Comparison of ENCODE assay signal across 8 mouse cellular contexts in the genomic region with DNA sequence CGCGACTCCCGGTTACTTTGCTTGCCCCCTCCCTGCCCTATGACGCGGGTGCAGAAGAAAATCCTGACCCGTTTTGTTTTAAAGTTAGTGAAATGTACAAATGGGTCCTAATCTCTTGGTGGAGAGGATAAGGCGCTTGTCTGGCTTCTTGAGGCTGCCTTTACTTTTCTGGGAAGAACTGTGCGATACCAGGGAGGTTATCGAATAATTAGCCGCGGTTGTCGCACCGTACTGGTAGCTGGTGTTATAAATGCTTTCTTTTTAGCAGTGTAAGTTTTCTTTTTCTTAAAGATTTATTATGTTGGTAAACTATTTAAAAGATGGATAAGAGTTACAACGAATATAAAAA. TPM values are rescaled to one million over a fixed set of nuclear protein-coding genes. Genes with fewer than 3 reads are reported as not detected.
A peak's percentile ranks its signal among the peaks of the same experiment; 100 is the strongest.
DNase-seq lines count a peak whose midpoint lies in the region; ATAC-seq and TF ChIP-seq lines count a peak whose summit lies in the region.

No protein-coding gene starts in this region.

- WGBS in kidney, postnatal 0 days, result 1% methylated on average over 14 of the region's 14 CpGs
- WGBS in hindbrain, embryonic 14.5 days, result 1% methylated on average over 14 of the region's 14 CpGs
- 1% methylated on average over 14 of the region's 14 CpGs for WGBS in midbrain, embryonic 15.5 days

- peak overlapping the region; percentile 66 for H3K4me3 ChIP-seq in kidney, postnatal 0 days (replicated peaks; ENCODE audit: low read depth, low read length)
- H3K4me3 ChIP-seq in hindbrain, embryonic 14.5 days (replicated peaks; ENCODE audit: low read length), result peak overlapping the region; percentile 76
- H3K4me3 ChIP-seq in midbrain, embryonic 15.5 days, result peak overlapping the region; percentile 93

- no peak for TF ChIP-seq CTCF in kidney, postnatal 0 days (IDR thresholded peaks at IDR 0.05; ENCODE audit: low read depth)

- peak overlapping the region; percentile 75 for H3K4me2 ChIP-seq in kidney, postnatal 0 days (ENCODE audit: low read length)
- peak overlapping the region; percentile 73 for H3K4me2 ChIP-seq in hindbrain, embryonic 14.5 days (replicated peaks)
- peak overlapping the region; percentile 79 for H3K4me2 ChIP-seq in midbrain, embryonic 15.5 days

- no peaks in the 10 kb centered on the region for H3K4me1 ChIP-seq in kidney, postnatal 0 days (replicated peaks; ENCODE audit: insufficient read depth, low read length)
- peaks cover 7% of the 10 kb centered on the region; the same call in 1 of the 2 replicates for H3K4me1 ChIP-seq in hindbrain, embryonic 14.5 days (replicated peaks; ENCODE audit: control insufficient read depth, insufficient read depth, low read length)
- peaks cover 17% of the 10 kb centered on the region for H3K4me1 ChIP-seq in midbrain, embryonic 15.5 days

- DNase-seq in kidney, postnatal 0 days (ENCODE audit: low spot score), result peak; percentile 16
- DNase-seq in kidney, postnatal 25 days, result no peak
- peak; percentile 53 for DNase-seq in c-Kit-positive CD71-positive TER-119-negative erythroid progenitor cells, embryonic 14.5 days (ENCODE audit: low read depth)
- no peak for DNase-seq in hindbrain, embryonic 14.5 days (ENCODE audit: low spot score)
- no peak for DNase-seq in thymus, postnatal 14 days
- no peak for DNase-seq in B cell, adult 2 months
- DNase-seq in embryo, embryonic 10.5 days (ENCODE audit: low spot score), result no peak

- H3K27ac ChIP-seq in kidney, postnatal 0 days, result peak overlapping the region; percentile 74
- peak overlapping the region; percentile 88 for H3K27ac ChIP-seq in hindbrain, embryonic 14.5 days
- peak overlapping the region; percentile 86 for H3K27ac ChIP-seq in midbrain, embryonic 15.5 days

- no peaks in the 10 kb centered on the region for H3K9me3 ChIP-seq in kidney, postnatal 0 days (replicated peaks; ENCODE audit: low read length)
- no peaks in the 10 kb centered on the region for H3K9me3 ChIP-seq in hindbrain, embryonic 14.5 days (ENCODE audit: control insufficient read depth, low read length)
- no peaks in the 10 kb centered on the region for H3K9me3 ChIP-seq in midbrain, embryonic 15.5 days

- no peaks in the 10 kb centered on the region for H3K27me3 ChIP-seq in kidney, postnatal 0 days (ENCODE audit: insufficient read depth, low read length)
- no peaks in the 10 kb centered on the region for H3K27me3 ChIP-seq in hindbrain, embryonic 14.5 days (ENCODE audit: control insufficient read depth, insufficient read depth, low read length)
- H3K27me3 ChIP-seq in midbrain, embryonic 15.5 days (replicated peaks), result no peaks in the 10 kb centered on the region

- no peak for ATAC-seq in kidney, postnatal 0 days (replicated peaks; ENCODE audit: low FRiP score, low read depth)
- ATAC-seq in hindbrain, embryonic 14.5 days (ENCODE audit: low FRiP score), result peak; percentile 26
- peak; percentile 15 for ATAC-seq in midbrain, embryonic 15.5 days (replicated peaks)

- H3K9ac ChIP-seq in kidney, postnatal 0 days (ENCODE audit: low read depth, low read length), result peak overlapping the region; percentile 63
- peak overlapping the region; percentile 85 for H3K9ac ChIP-seq in hindbrain, embryonic 14.5 days
- H3K9ac ChIP-seq in midbrain, embryonic 15.5 days, result peak overlapping the region; percentile 90

- H3K36me3 ChIP-seq in kidney, postnatal 0 days (ENCODE audit: insufficient read depth, low read length), result no peaks in the 10 kb centered on the region
- peaks cover 7% of the 10 kb centered on the region for H3K36me3 ChIP-seq in hindbrain, embryonic 14.5 days (replicated peaks; ENCODE audit: control insufficient read depth, insufficient read depth)
- H3K36me3 ChIP-seq in midbrain, embryonic 15.5 days (replicated peaks), result peaks cover 6% of the 10 kb centered on the region; the same call in 1 of the 2 replicates

RNA-seq across cellular contexts. Expression of gene Map3k13, which starts 0.5 kb away (rescaled TPM):
- polyA plus RNA-seq in kidney, postnatal 0 days (2015; fragmentation: Nextera tagmentation; extraction: Ambion mirVana), result 0.53 and 0.66 TPM in 2 replicates
- polyA plus RNA-seq in hindbrain, embryonic 14.5 days (2014; fragmentation: Nextera tagmentation; extraction: Ambion mirVana), result 8.3 and 8.5 TPM in 2 replicates
- polyA plus RNA-seq in midbrain, embryonic 15.5 days (2015; fragmentation: Nextera tagmentation; extraction: Ambion mirVana), result 7.0 and 7.5 TPM in 2 replicates

RNA-seq across cellular contexts. Expression of gene Ehhadh, which starts 7.1 kb away (rescaled TPM):
- polyA plus RNA-seq in kidney, postnatal 0 days (2015; fragmentation: Nextera tagmentation; extraction: Ambion mirVana), result 16.5 and 17.8 TPM in 2 replicates
- polyA plus RNA-seq in hindbrain, embryonic 14.5 days (2014; fragmentation: Nextera tagmentation; extraction: Ambion mirVana), result 2.0 and 2.2 TPM in 2 replicates
- 1.4 and 1.9 TPM in 2 replicates for polyA plus RNA-seq in midbrain, embryonic 15.5 days (2015; fragmentation: Nextera tagmentation; extraction: Ambion mirVana)

Comparison
In these comparisons a context has a peak if more than half of its experiments do, and no peak if none do; other contexts are left out.
1. DNase-seq: peak in kidney, postnatal 0 days (single experiment) and c-Kit-positive CD71-positive TER-119-negative erythroid progenitor cells, embryonic 14.5 days (single experiment); none in kidney, postnatal 25 days (0 of 2), hindbrain, embryonic 14.5 days (single experiment), thymus, postnatal 14 days (single experiment), B cell, adult 2 months (0 of 2) and embryo, embryonic 10.5 days (single experiment).
2. Peak in every context shown above with its lines, with median percentiles within 50 percentile points of each other: H3K27ac ChIP-seq, H3K4me2 ChIP-seq, H3K4me3 ChIP-seq and H3K9ac ChIP-seq.